Mouse (Mus musculus) Patski (cell line): ENCODE results near the gene Arl4a. TPM values are rescaled to one million over a fixed set of nuclear protein-coding genes. Genes with fewer than 3 reads are reported as not detected.
A peak's percentile ranks its signal among the peaks of the same experiment; 100 is the strongest.

Experiments used
- ATAC-seq: fragments of 100-300 bp; one replicate; pipeline ENCODE4 v1.8.0; 2021
- CTCF ChIA-PET: fragments of 350-600 bp; sonication (Branson Sonifier 250); formaldehyde crosslinking; loops from one replicate; lab custom pipeline; 2022; ENCODE audit warnings: inconsistent platforms; lab: Charles Lee
- POLR2A ChIA-PET: fragments of 350-600 bp; sonication (Branson Sonifier 250); formaldehyde crosslinking; loops from one replicate; lab custom pipeline; 2022; ENCODE audit warnings: antibody characterized with exemption, inconsistent platforms; lab: Charles Lee
- DNase-seq: peaks from one replicate; pipeline ENCODE4 v3.0.0-alpha.2; 2011; ENCODE audit warnings: low read depth, low spot score
- H3K27me3 ChIP-seq: fragments of 371-371 bp; one replicate; pipeline ENCODE4 v1.5.1; 2021
- CTCF ChIP-seq: fragments of 100-300 bp; IDR thresholded peaks from one replicate; pipeline ENCODE4 v1.5.1; 2021
- in situ Hi-C: fragments of 300-500 bp; cut with MboI; formaldehyde crosslinking; loops from 3 replicates; pipeline ENCODE4 v1.11.1; 2018; ENCODE audit warnings: low pct_unique_long_range_greater_than_20kb, mixed read lengths
- polyA plus RNA-seq: library from polyadenylated mRNA; unstranded; gene quantifications from one replicate; pipeline ENCODE4 v1.2.3, GENCODE M21; 2021

Arl4a gene
- polyA plus RNA-seq = 6.8 TPM

DNA sequence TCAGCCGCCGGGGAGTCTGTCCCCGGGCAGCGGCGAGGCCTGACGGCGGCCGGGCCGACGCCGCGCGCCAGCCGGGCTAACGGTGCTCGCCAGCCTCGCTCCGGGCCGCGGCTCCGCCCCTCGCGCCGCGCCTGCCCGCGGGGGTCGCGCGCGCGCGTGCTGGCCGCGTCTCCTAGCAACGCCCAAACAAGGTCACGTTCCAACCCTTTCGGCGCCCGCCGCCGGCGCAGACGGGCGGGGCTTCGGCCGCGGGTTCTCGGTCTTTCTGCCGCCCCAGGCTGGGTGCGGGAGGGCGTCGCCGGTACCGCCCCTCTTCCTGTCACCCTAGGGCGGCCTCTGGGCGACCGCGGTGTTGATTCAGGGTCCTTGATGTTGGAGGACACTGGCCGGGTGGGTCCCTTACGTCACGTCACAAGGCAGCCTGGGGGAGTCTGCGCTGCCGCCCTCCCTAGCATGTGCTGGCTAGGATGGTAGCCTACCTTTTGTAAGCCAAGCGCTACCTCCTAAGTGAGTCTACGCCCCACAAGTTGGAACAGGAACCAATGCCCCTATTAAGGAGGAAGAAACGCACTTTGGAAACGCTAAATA, at the start of gene Arl4a:
Arl4a (minus strand) TSS at position 150 of the 588 bp plus-strand sequence.
- in situ Hi-C loops = loop anchor here (10.0 kb wide), 1 partner anchor 143 kb away; no protein-coding TSS in a partner anchor
- no peaks in the 10 kb centered on the region for H3K27me3 ChIP-seq
- TF ChIP-seq CTCF = no peak
- ChIA-PET CTCF (no interaction called here), POLR2A (no interaction called here)
- no peak for DNase-seq
- peak; percentile 74 for ATAC-seq

DNA sequence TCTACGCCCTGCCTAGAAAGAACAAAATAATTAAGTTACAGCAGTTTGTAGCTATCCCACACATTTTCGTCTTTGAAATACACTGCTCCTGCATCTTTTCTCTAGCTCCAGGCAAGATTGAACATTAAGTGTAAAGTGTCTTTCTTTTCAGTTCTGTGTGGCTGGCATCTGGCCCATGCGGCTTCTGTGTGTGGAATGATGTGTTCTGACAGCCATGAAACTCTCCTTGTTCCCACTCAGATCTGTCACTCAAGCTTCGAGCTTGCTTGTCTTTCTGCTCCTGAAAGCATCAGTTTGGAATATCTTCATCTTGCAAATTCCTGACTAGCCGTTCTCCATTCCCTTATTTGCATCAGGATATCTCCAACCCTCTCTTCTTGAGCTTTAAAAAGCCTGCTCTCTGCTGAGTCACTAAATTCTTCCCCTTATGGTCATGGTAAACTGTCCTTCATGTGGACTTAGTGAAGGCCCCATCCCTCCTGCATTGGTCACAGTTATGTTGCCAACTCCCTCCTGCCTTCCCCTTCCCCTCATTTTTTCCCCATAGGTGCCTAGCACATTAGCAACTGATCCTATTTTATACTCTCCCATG, 48.0 kb upstream of the Arl4a start:
- no peak for TF ChIP-seq CTCF
- ChIA-PET CTCF (interaction anchor here (2.8 kb wide), 1 partner anchor 79 kb away, joined by 9 read pairs; no protein-coding TSS in a partner anchor), POLR2A (interaction anchor here (1.2 kb wide), 1 partner anchor 31 kb away, joined by 3 read pairs; no protein-coding TSS in a partner anchor)
- no peak for DNase-seq
- in situ Hi-C loops = loop anchor here (10.0 kb wide), 1 partner anchor 739 kb away; no protein-coding TSS in a partner anchor
- H3K27me3 ChIP-seq = no peaks in the 10 kb centered on the region
- ATAC-seq = no peak

DNA sequence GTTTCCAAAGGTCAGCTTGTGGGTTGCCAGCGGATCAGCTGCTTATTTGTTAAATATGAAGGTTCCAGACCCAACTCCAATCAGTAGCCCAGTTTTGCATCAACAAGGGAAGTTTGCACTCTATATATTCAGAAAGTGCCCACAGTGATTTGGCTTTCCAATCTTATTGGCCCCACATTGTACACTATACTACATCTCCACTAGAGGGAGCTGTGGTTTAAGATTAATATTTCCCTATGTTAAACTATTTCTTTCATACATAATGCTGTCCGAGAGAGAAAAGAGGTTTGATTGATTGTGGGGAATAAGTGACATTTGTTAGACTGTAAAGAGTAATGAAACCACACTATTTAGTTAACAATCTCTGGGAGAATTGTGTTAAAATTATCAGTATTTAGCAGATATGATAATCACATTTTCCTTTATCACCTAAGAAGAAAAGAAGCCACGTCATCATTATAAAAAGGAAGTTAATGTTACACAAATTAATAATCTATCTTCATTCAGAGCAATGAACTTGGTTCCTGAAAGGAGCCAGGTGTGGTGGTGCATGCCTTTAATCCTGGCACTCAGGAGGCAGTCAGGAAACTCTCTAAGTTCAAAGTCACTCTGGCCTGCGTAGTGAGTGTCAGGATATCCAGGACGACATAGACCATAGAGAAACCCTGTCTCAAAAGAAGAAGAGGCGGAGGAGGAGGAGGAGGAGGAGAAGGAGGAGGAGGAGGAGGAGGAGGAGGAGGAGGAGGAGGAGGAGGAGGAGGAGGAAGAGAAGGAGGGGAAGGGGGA, 44.8 kb upstream of the Arl4a start:
- ATAC-seq (peak; percentile 47), DNase-seq (no peak)
- no peaks in the 10 kb centered on the region for H3K27me3 ChIP-seq
- TF ChIP-seq CTCF = peak; percentile 60
- in situ Hi-C loops = loop anchor here (10.0 kb wide), 1 partner anchor 742 kb away; no protein-coding TSS in a partner anchor
- POLR2A ChIA-PET = no interaction called here
- CTCF ChIA-PET = interaction anchor here (0.8 to 4.5 kb wide), 9 partner anchors 9 to 117 kb away, joined by 3 to 21 read pairs (median 3); partner anchors contain the start of gene Lsmem1

DNA sequence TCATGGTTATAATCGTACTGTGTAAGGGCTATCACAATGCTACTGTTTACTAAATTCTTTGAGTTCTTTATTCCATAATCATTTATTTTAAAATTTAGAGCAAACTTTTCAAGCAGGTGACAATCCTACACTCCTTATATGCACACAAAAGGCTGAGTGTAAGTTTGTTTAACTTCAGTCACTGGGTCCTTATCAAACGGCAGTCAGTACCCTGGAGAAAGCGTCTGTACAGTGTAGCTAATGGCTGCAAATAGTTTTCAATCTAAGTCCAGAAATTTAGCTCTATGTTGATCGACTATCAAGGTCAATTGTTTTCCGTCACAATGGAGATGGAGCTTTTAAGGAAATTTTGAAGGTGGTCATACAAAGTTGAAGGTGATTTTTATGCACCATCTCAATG, 44.2 kb upstream of the Arl4a start:
- ATAC-seq (no peak), DNase-seq (no peak)
- peaks cover under 1% of the 10 kb centered on the region for H3K27me3 ChIP-seq
- in situ Hi-C loops = loop anchor here (10.0 kb wide), 1 partner anchor 743 kb away; no protein-coding TSS in a partner anchor
- ChIA-PET POLR2A (no interaction called here), CTCF (interaction anchor here (0.8 to 4.5 kb wide), 9 partner anchors 8 to 118 kb away, joined by 3 to 21 read pairs (median 3); partner anchors contain the start of gene Lsmem1)
- no peak for TF ChIP-seq CTCF

GRCm38 (mm10) chr12:40073660-40074059, 35.8 kb upstream of the Arl4a start:
- ATAC-seq (no peak), DNase-seq (no peak)
- in situ Hi-C loops = loop anchor here (5.0 to 25.0 kb wide), 3 partner anchors 561 to 1936 kb away; no protein-coding TSS in a partner anchor
- no peak for TF ChIP-seq CTCF
- ChIA-PET CTCF (interaction anchor here (0.9 to 2.3 kb wide), 5 partner anchors 9 to 562 kb away, joined by 3 to 7 read pairs (median 3); no protein-coding TSS in a partner anchor), POLR2A (no interaction called here)
- H3K27me3 ChIP-seq = peaks cover 3% of the 10 kb centered on the region

DNA sequence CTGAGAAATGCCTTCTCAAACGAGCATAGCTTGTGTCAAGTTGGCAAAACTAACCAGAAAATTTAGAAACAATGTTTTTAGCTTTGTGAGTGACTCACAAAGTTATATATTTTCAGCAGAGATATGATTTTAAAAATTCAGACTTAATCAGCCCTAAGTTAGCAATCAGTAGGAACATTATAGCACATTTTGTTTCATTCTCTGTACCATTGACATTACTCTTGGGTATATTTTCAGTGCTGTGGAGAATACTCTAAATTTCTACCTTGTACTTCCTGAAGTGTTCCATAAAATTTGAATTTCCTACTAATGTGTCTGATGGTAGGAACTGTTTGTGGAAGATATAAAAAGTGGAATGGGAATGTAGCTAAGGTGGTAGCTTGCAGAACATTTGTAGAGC, 9.2 kb upstream of the Arl4a start:
- no peak for TF ChIP-seq CTCF
- CTCF ChIA-PET = no interaction called here
- ATAC-seq (no peak), DNase-seq (no peak)
- in situ Hi-C loops = no loop called here
- H3K27me3 ChIP-seq = peaks cover 5% of the 10 kb centered on the region
- POLR2A ChIA-PET = no interaction called here

GRCm38 (mm10) chr12:40043816-40044585, 6.2 kb upstream of the Arl4a start:
- POLR2A ChIA-PET = no interaction called here
- H3K27me3 ChIP-seq = no peaks in the 10 kb centered on the region
- CTCF ChIA-PET = no interaction called here
- ATAC-seq = no peak
- DNase-seq = no peak
- in situ Hi-C loops = loop anchor here (5.0 kb wide), 2 partner anchors 382 to 532 kb away; no protein-coding TSS in a partner anchor
- no peak for TF ChIP-seq CTCF

DNA sequence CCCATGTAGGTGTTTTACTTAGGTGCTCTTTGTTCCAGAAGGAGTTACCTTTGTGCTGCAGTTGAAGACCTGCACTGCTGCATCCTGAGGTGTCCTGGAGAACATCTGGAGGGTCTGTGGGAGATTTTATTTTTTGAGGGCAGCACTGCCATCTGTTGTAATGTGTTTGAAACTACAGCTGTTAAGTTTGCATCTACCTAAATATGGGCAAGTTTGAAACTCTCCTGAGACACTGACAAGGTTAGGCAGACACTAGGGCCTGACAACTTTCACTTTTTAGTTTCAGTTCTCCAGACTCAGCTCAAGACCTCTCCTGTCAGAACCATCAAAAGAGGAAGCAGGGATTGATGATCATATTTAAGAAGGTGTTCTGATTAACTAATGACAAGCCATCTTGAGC, 2.2 kb upstream of the Arl4a start:
- ChIA-PET CTCF (interaction anchor here (0.9 to 1.1 kb wide), 3 partner anchors 34 to 375 kb away, joined by 3 read pairs; no protein-coding TSS in a partner anchor), POLR2A (interaction anchor here (1.1 kb wide), 1 partner anchor 362 kb away, joined by 5 read pairs; no protein-coding TSS in a partner anchor)
- DNase-seq = no peak
- in situ Hi-C loops = loop anchor here (5.0 kb wide), 2 partner anchors 378 to 528 kb away; no protein-coding TSS in a partner anchor
- no peaks in the 10 kb centered on the region for H3K27me3 ChIP-seq
- peak; percentile 73 for TF ChIP-seq CTCF
- no peak for ATAC-seq

GRCm38 (mm10) chr12:40037226-40037813, 505 bp downstream of the Arl4a start:
- peak; percentile 98 for TF ChIP-seq CTCF
- in situ Hi-C loops = loop anchor here (10.0 kb wide), 1 partner anchor 143 kb away; no protein-coding TSS in a partner anchor
- DNase-seq (peak; percentile 60), ATAC-seq (peak; percentile 100)
- POLR2A ChIA-PET = no interaction called here
- no peaks in the 10 kb centered on the region for H3K27me3 ChIP-seq
- CTCF ChIA-PET = interaction anchor here (0.8 kb wide), 1 partner anchor 266 kb away, joined by 3 read pairs; no protein-coding TSS in a partner anchor
